Mouse (Mus musculus) forebrain, embryonic 11.5 days (tissue): ENCODE data around the gene Grem1. TPM values are rescaled to one million over a fixed set of nuclear protein-coding genes. Genes with fewer than 3 reads are reported as not detected.

Experiments
- ATAC-seq: fragments of 200-750 bp; cut with Nextera tagmentation; replicated peaks from 2 replicates; pipeline ENCODE4 v1.8.0; 2017; ENCODE audit warnings: moderate TSS enrichment; ENCODE audit not compliant: low FRiP score
- DNase-seq: peaks from one replicate; pipeline ENCODE4 v3.0.0-alpha.2; 2017; ENCODE audit warnings: low spot score
- H3K27ac ChIP-seq: fragments of 300-500 bp; sonication (generic); 2 replicates; pipeline ENCODE4 v1.5.1; 2014; ENCODE audit warnings: low read depth, low read length
- H3K27me3 ChIP-seq: fragments of 300-500 bp; sonication (generic); 2 replicates; pipeline ENCODE4 v1.6.1; 2014; ENCODE audit warnings: mild to moderate bottlenecking, low read length, mixed read lengths; ENCODE audit not compliant: control insufficient read depth, insufficient read depth
- H3K36me3 ChIP-seq: fragments of 300-500 bp; sonication (generic); 2 replicates; pipeline ENCODE4 v1.6.1; 2014; ENCODE audit warnings: mild to moderate bottlenecking, low read length, moderate library complexity, mixed read lengths; ENCODE audit not compliant: control insufficient read depth, insufficient read depth
- H3K4me1 ChIP-seq: fragments of 300-500 bp; sonication (generic); replicated peaks from 2 replicates; pipeline ENCODE4 v1.6.1; 2014; ENCODE audit warnings: low read length, mixed read lengths; ENCODE audit not compliant: control insufficient read depth, insufficient read depth
- H3K4me2 ChIP-seq: fragments of 300-500 bp; sonication (generic); 2 replicates; pipeline ENCODE4 v1.6.1; 2014; ENCODE audit warnings: low read depth, mild to moderate bottlenecking, low read length, moderate library complexity, mixed read lengths; ENCODE audit not compliant: severe bottlenecking
- H3K4me3 ChIP-seq: fragments of 300-500 bp; sonication (generic); 2 replicates; pipeline ENCODE4 v1.5.1; 2014; ENCODE audit warnings: low read depth, low read length
- H3K9ac ChIP-seq: fragments of 300-500 bp; sonication (generic); 2 replicates; pipeline ENCODE4 v1.6.1; 2014; ENCODE audit warnings: low read length
- H3K9me3 ChIP-seq: fragments of 300-500 bp; sonication (generic); 2 replicates; pipeline ENCODE4 v1.6.1; 2016; ENCODE audit warnings: low read length, mixed read lengths; ENCODE audit not compliant: control insufficient read depth
- WGBS: fragments of 180-500 bp; shearing (Covaris S2); extraction: QIAGEN DNeasy Blood & Tissue Kit; methylation state at CpG from one replicate; pipeline ENCODE4 v1.1.7; 2014; 5-methylcytosine and 5-hydroxymethylcytosine counted together
- polyA plus RNA-seq: library from polyadenylated mRNA; unstranded; fragments of >200 nt; fragmentation: Nextera tagmentation; extraction: Ambion mirVana; gene quantifications from 2 replicates; pipeline ENCODE4 v1.2.1, GENCODE M21; 2014

Gene Grem1
- polyA plus RNA-seq, 1 experiment from 2014 or later = 0.69 TPM

- Histone ChIP-seq H3K27ac (no peak overlapping the region), H3K36me3 (no peaks in the 10 kb centered on the region), H3K4me2 (no peak overlapping the region), H3K4me3 (no peak overlapping the region), H3K27me3 (no peaks in the 10 kb centered on the region), H3K9ac (no peak overlapping the region), H3K4me1 (no peaks in the 10 kb centered on the region), H3K9me3 (no peaks in the 10 kb centered on the region)
- DNase-seq (no peak), ATAC-seq (no peak)
- 92% methylated on average over 3 of the region's 3 CpGs for WGBS
Measured at GRCm38 (mm10) chr2:113793521-113793920, 35.1 kb upstream of the Grem1 start.

DNA sequence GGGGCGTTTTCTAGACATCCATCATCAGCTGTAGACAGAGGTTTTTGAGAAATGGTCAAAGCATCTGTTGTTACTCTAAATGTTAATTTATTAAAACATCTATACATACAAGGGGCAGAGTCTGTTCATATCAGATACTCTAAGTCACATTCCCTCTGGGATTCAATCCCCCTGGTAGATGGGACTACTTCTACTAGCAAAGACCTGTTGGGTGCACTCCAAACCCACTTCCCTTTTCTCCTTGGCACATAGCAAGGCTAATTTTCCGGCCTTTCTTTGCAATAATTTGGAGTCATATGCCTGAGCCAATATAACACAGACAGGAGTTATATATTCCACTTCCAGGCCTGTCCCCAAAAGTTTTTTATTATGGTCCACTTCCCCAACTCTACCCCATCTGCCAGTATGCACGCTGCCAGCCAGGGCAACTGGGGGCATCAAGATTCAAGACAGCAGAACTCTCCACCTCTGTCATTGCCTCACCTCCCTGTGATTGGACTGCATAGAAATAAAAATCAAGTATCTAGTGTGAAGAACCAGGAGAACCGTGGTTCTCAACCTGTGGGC lies 30.5 kb upstream of the Grem1 start:
- DNase-seq (no peak), ATAC-seq (no peak)
- Histone ChIP-seq H3K27me3 (no peaks in the 10 kb centered on the region), H3K36me3 (no peaks in the 10 kb centered on the region), H3K4me1 (no peaks in the 10 kb centered on the region), H3K9me3 (no peaks in the 10 kb centered on the region), H3K4me2 (no peak overlapping the region), H3K4me3 (no peak overlapping the region), H3K27ac (no peak overlapping the region), H3K9ac (no peak overlapping the region)
- 91% methylated on average over 4 of the region's 4 CpGs for WGBS

DNA sequence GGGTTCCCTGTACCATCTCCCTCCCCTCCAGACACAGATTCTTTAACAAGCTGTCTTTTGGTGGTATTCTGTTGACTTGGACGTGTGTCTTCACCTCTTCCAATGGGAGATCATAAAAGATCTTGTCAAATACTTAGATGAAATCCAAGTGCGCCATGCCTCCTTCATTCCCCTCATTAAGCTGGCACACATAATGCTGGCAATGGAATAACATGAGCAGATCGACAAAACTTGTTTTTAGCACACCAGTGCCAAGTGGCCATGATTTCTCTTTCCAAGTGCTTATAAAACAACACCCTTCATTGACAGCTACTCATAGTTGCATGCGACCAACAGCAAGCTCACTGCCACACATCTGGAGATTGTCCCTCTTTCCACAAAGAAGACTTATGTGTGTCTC lies 29.4 kb upstream of the Grem1 start:
- Histone ChIP-seq H3K9me3 (no peaks in the 10 kb centered on the region), H3K9ac (no peak overlapping the region), H3K4me1 (no peaks in the 10 kb centered on the region), H3K4me2 (no peak overlapping the region), H3K27me3 (no peaks in the 10 kb centered on the region), H3K36me3 (no peaks in the 10 kb centered on the region), H3K27ac (no peak overlapping the region), H3K4me3 (no peak overlapping the region)
- ATAC-seq = no peak
- no peak for DNase-seq
- 88% methylated on average over 4 of the region's 4 CpGs for WGBS

DNA sequence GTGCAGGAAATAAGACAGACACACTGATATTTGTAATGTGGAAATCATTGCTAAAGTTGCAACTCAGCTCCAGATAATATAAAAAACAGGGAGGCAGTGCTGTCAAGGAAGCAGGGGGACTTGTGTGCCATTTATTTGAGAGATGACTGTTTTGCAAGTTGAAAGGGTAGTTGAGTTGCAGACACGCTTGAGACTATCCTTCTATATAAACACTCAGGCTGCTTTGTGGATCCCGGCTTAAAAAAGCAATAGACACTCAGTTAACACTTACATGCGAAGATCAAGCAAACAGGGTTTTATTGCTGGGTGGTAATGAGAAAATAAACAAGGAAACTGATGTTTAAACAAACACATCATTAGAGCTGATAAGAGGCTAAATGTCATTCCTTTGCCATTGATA lies 26.4 kb upstream of the Grem1 start:
- H3K4me3 ChIP-seq = no peak overlapping the region
- ATAC-seq (no peak), DNase-seq (no peak)
- H3K4me2 ChIP-seq = no peak overlapping the region
- WGBS = 93% methylated on average over 3 of the region's 3 CpGs
- no peaks in the 10 kb centered on the region for H3K27me3 ChIP-seq
- H3K27ac ChIP-seq = no peak overlapping the region
- H3K4me1 ChIP-seq = no peaks in the 10 kb centered on the region
- no peaks in the 10 kb centered on the region for H3K36me3 ChIP-seq
- no peak overlapping the region for H3K9ac ChIP-seq
- no peaks in the 10 kb centered on the region for H3K9me3 ChIP-seq

DNA sequence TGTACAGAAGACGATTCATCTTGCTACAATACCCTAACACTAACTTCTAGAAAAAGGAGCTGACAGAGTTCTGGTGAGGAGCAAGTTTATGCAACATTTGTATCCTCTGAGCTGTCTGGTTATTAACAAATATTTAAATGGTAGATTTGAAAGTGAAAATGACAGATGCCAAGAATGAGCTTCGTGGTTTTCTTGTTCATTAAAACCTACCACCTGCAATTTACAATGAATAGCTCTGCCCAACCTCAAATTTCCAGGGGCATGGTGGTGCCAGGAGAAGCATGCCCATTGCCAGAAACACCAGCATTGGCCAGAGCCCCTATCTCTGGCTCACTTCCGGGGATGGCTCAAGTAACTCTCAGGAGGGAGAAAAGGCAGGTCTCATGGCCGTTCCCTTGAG lies 23.1 kb upstream of the Grem1 start:
- Histone ChIP-seq H3K27me3 (no peaks in the 10 kb centered on the region), H3K9ac (no peak overlapping the region), H3K36me3 (no peaks in the 10 kb centered on the region), H3K9me3 (no peaks in the 10 kb centered on the region), H3K4me1 (no peaks in the 10 kb centered on the region), H3K27ac (no peak overlapping the region), H3K4me2 (no peak overlapping the region), H3K4me3 (no peak overlapping the region)
- 87% methylated on average over 4 of the region's 4 CpGs for WGBS
- DNase-seq = no peak
- ATAC-seq = no peak

DNA sequence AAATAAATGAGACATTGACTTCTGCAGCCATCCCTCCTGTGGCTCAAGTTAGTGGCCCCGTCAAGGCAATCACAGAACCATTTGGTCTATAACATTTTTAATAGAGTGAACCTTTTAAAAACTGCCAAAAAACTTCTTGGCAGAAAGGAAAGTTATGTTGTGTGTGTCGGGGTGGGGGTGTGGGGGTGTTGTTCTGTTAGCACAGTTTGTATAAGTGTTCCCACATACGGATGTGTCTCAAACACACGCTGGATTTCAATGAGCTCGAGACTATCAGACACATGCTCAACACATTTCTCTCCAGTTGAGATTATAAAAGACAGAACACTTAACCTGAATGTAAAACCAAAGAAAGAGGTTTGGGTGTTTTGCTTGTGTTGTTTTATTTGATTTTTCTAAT lies 22.7 kb upstream of the Grem1 start:
- Histone ChIP-seq H3K9me3 (no peaks in the 10 kb centered on the region), H3K9ac (no peak overlapping the region), H3K4me3 (no peak overlapping the region), H3K36me3 (no peaks in the 10 kb centered on the region), H3K4me2 (no peak overlapping the region), H3K27me3 (no peaks in the 10 kb centered on the region), H3K4me1 (no peaks in the 10 kb centered on the region), H3K27ac (no peak overlapping the region)
- 93% methylated on average over 5 of the region's 5 CpGs for WGBS
- ATAC-seq (no peak), DNase-seq (no peak)

GRCm38 (mm10) chr2:113779336-113779735 lies 20.9 kb upstream of the Grem1 start:
- Histone ChIP-seq H3K27ac (no peak overlapping the region), H3K9ac (no peak overlapping the region), H3K36me3 (no peaks in the 10 kb centered on the region), H3K9me3 (no peaks in the 10 kb centered on the region), H3K4me3 (no peak overlapping the region), H3K27me3 (no peaks in the 10 kb centered on the region), H3K4me2 (no peak overlapping the region), H3K4me1 (no peaks in the 10 kb centered on the region)
- 88% methylated on average over 3 of the region's 3 CpGs for WGBS
- DNase-seq (no peak), ATAC-seq (no peak)

GRCm38 (mm10) chr2:113778036-113778435 lies 19.6 kb upstream of the Grem1 start:
- no peaks in the 10 kb centered on the region for H3K36me3 ChIP-seq
- H3K4me1 ChIP-seq = no peaks in the 10 kb centered on the region
- no peak overlapping the region for H3K4me3 ChIP-seq
- H3K9ac ChIP-seq = no peak overlapping the region
- no peaks in the 10 kb centered on the region for H3K27me3 ChIP-seq
- no peak overlapping the region for H3K27ac ChIP-seq
- no peaks in the 10 kb centered on the region for H3K9me3 ChIP-seq
- H3K4me2 ChIP-seq = no peak overlapping the region
- DNase-seq (no peak), ATAC-seq (no peak)
- WGBS = 79% methylated on average over 6 of the region's 6 CpGs

- no peak overlapping the region for H3K27ac ChIP-seq
Measured at GRCm38 (mm10) chr2:113776297-113776696, 17.9 kb upstream of the Grem1 start.

More at GRCm38 (mm10) chr2:113776297-113776696, 17.9 kb upstream of the Grem1 start:
- H3K27me3 ChIP-seq = no peaks in the 10 kb centered on the region
- no peaks in the 10 kb centered on the region for H3K9me3 ChIP-seq
- DNase-seq = no peak
- H3K4me3 ChIP-seq = no peak overlapping the region
- H3K9ac ChIP-seq = no peak overlapping the region
- no peaks in the 10 kb centered on the region for H3K36me3 ChIP-seq
- no peak overlapping the region for H3K4me2 ChIP-seq
- no peak for ATAC-seq
- 84% methylated on average over 3 of the region's 3 CpGs for WGBS
- H3K4me1 ChIP-seq = no peaks in the 10 kb centered on the region
